Mouse (Mus musculus) left cerebral cortex, postnatal 36 days (tissue): Measurements from ENCODE around the gene Dis3l. TPM values are rescaled to one million over a fixed set of nuclear protein-coding genes. Genes with fewer than 3 reads are reported as not detected.
A peak's percentile ranks its signal among the peaks of the same experiment; 100 is the strongest.
"Not testable (repeated sequence)": the region's sequence is repeated elsewhere in the genome, so short reads cannot be mapped to it uniquely, and the experiment has no call there.

Source experiments
- DNase-seq, 2 experiments: peaks; one replicate each; pipeline ENCODE4 v3.0.0; 2021 to 2022; ENCODE audit warnings: low spot score in 2 of 2, mixed read lengths in 1 of 2
- intact Hi-C: fragments of 180-260 bp; cut with DNase I; formaldehyde crosslinking; loops from one replicate; pipeline ENCODE4 v1.15.1; 2025
- total RNA-seq, 2 experiments: library from RNA; stranded (reverse); gene quantifications; 2 replicates each; pipeline ENCODE4 v1.2.3; 2021

The Dis3l gene
- total RNA-seq, 2 experiments from 2014 or later, result 25.6 to 32.1 TPM

- no peak for DNase-seq
- intact Hi-C loops, result no loop called here
Measured at GRCm38 (mm10) chr9:64339361-64339760, 1.7 kb downstream of the Dis3l start.

GRCm38 (mm10) chr9:64335825-64336224 lies 5.3 kb downstream of the Dis3l start:
- DNase-seq, result no peak
- intact Hi-C loops, result no loop called here

- intact Hi-C loops, result no loop called here
- DNase-seq, result no peak
Measured at GRCm38 (mm10) chr9:64323976-64324375, 17.1 kb downstream of the Dis3l start.

GRCm38 (mm10) chr9:64316986-64317385 lies 24.1 kb downstream of the Dis3l start:
- no peak for DNase-seq
- intact Hi-C loops, result no loop called here

- intact Hi-C loops, result no loop called here
- DNase-seq, result no peak
Measured at GRCm38 (mm10) chr9:64314696-64315095, 26.4 kb downstream of the Dis3l start.

- DNase-seq, result no peak
- intact Hi-C loops, result no loop called here
Measured at GRCm38 (mm10) chr9:64312128-64312527, 29.0 kb downstream of the Dis3l start.

GRCm38 (mm10) chr9:64310996-64311785 lies 29.9 kb downstream of the Dis3l start:
- DNase-seq, result no peak
- intact Hi-C loops, result no loop called here

- intact Hi-C loops, result no loop called here
- DNase-seq, result no peak
Measured at GRCm38 (mm10) chr9:64306476-64307312, 34.4 kb downstream of the Dis3l start.

- intact Hi-C loops, result not testable (repeated sequence)
Measured at GRCm38 (mm10) chr9:64303086-64303485, 38.0 kb downstream of the Dis3l start.

GRCm38 (mm10) chr9:64282404-64282987 lies 58.6 kb downstream of the Dis3l start:
- intact Hi-C loops, result no loop called here
- no peak for DNase-seq

More at GRCm38 (mm10) chr9:64303086-64303485, 38.0 kb downstream of the Dis3l start:
- DNase-seq, result not testable (repeated sequence)

- intact Hi-C loops, result no loop called here
- DNase-seq, result no peak
Measured at GRCm38 (mm10) chr9:64281781-64282178, 59.3 kb downstream of the Dis3l start.

- intact Hi-C loops, result no loop called here
- DNase-seq, result peak; percentile 91 to 93
Measured at GRCm38 (mm10) chr9:64281105-64281780, 59.8 kb downstream of the Dis3l start, which contains the start of gene Tipin. Gene Tipin, plus strand, starts transcription at chr9:64281581.

GRCm38 (mm10) chr9:64278665-64279310 lies 62.3 kb downstream of the Dis3l start:
- no peak for DNase-seq
- intact Hi-C loops, result loop anchor here (10.0 kb wide), 1 partner anchor 364 kb away; no protein-coding TSS in a partner anchor

- intact Hi-C loops, result loop anchor here (10.0 kb wide), 1 partner anchor 363 kb away; no protein-coding TSS in a partner anchor
- DNase-seq, result peak; percentile 29 to 51
Measured at GRCm38 (mm10) chr9:64277706-64278105, 63.4 kb downstream of the Dis3l start.

GRCm38 (mm10) chr9:64274919-64275318 lies 66.2 kb downstream of the Dis3l start:
- DNase-seq, result no peak
- intact Hi-C loops, result loop anchor here (5.0 to 10.0 kb wide), 2 partner anchors 138 to 360 kb away; no protein-coding TSS in a partner anchor

- no peak for DNase-seq
- intact Hi-C loops, result loop anchor here (5.0 to 10.0 kb wide), 2 partner anchors 137 to 359 kb away; no protein-coding TSS in a partner anchor
Measured at GRCm38 (mm10) chr9:64274291-64274690, 66.8 kb downstream of the Dis3l start.

GRCm38 (mm10) chr9:64273757-64274156 lies 67.3 kb downstream of the Dis3l start:
- DNase-seq, result no peak
- intact Hi-C loops, result loop anchor here (5.0 to 10.0 kb wide), 2 partner anchors 136 to 359 kb away; no protein-coding TSS in a partner anchor

- intact Hi-C loops, result loop anchor here (5.0 to 10.0 kb wide), 2 partner anchors 135 to 358 kb away; no protein-coding TSS in a partner anchor
Measured at GRCm38 (mm10) chr9:64272611-64273010, 68.5 kb downstream of the Dis3l start.

GRCm38 (mm10) chr9:64271249-64271648 lies 69.8 kb downstream of the Dis3l start:
- no peak for DNase-seq
- intact Hi-C loops, result loop anchor here (5.0 to 10.0 kb wide), 2 partner anchors 134 to 356 kb away; no protein-coding TSS in a partner anchor

More at GRCm38 (mm10) chr9:64272611-64273010, 68.5 kb downstream of the Dis3l start:
- DNase-seq, result peak; percentile 38 to 48
